Mouse (Mus musculus) small intestine, adult 2 months (tissue): Measurements from ENCODE around the gene Syngap1. TPM values are rescaled to one million over a fixed set of nuclear protein-coding genes. Genes with fewer than 3 reads are reported as not detected.

Experiments used
- H3K27ac ChIP-seq: fragments of 200-500 bp; 2 replicates; pipeline ENCODE4 v1.5.1; 2012; ENCODE audit warnings: low read depth, low read length, control low read depth, inconsistent platforms; ENCODE audit not compliant: insufficient read depth
- H3K27me3 ChIP-seq: fragments of 200-500 bp; 2 replicates; pipeline ENCODE4 v1.6.1; 2012; ENCODE audit warnings: mild to moderate bottlenecking, moderate library complexity, low read length, inconsistent platforms; ENCODE audit not compliant: control insufficient read depth, insufficient read depth
- H3K36me3 ChIP-seq: fragments of 200-500 bp; 2 replicates; pipeline ENCODE4 v1.6.1; 2012; ENCODE audit warnings: mild to moderate bottlenecking, low read length, control low read depth, inconsistent platforms; ENCODE audit not compliant: control insufficient read depth, insufficient read depth
- H3K4me1 ChIP-seq: fragments of 200-500 bp; 2 replicates; pipeline ENCODE4 v1.6.1; 2012; ENCODE audit warnings: low read length, inconsistent platforms, mixed read lengths; ENCODE audit not compliant: control insufficient read depth, insufficient read depth, insufficient read length
- H3K4me3 ChIP-seq: fragments of 200-500 bp; 2 replicates; pipeline ENCODE4 v1.5.1; 2012; ENCODE audit warnings: low read depth, mild to moderate bottlenecking, control low read depth, inconsistent platforms, low read length, moderate library complexity
- CTCF ChIP-seq: fragments of 200-500 bp; IDR thresholded peaks from 2 replicates; pipeline ENCODE4 v1.5.1; 2012; ENCODE audit warnings: low read depth, mild to moderate bottlenecking, control low read depth, inconsistent platforms, low read length, moderate library complexity, mixed read lengths; ENCODE audit not compliant: insufficient replicate concordance, insufficient read length; ENCODE audit errors: extremely low read depth
- POLR2A ChIP-seq: fragments of 200-500 bp; IDR thresholded peaks from 2 replicates; pipeline ENCODE4 v1.6.1; 2012; ENCODE audit warnings: low read depth, mild to moderate bottlenecking, control low read depth, inconsistent platforms, low read length, moderate library complexity
- WGBS: fragments of 180-500 bp; shearing (Covaris S2); methylation state at CpG from one replicate; pipeline ENCODE4 v1.1.7; 2018; 5-methylcytosine and 5-hydroxymethylcytosine counted together
- polyA plus RNA-seq: library from polyadenylated mRNA; depleted of rRNA; stranded (reverse); fragments of >200 nt; gene quantifications from 2 replicates; pipeline ENCODE4 v1.2.3, GENCODE M21; 2012; rRNA removed

Gene Syngap1
- polyA plus RNA-seq, 1 experiment: 8.6 TPM

DNA sequence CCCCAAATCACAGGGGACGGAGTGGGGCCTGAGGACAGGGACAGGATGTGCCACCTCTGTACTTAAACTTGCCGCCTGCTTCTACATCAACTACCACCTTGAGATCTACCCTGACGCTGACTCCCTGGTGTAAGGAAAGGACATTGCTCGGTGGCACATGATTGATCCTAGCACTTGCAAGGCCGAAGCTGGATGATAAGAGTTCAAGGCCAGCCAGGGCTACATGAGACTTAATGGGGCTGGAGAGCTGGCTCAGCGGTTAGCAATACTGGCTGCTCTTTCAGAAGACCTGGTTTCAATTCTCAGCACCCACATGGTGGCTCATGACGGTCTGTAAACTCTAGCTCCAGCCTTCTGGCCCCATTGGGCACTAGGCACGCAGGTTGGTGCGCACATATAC lies 80.7 kb downstream of the Syngap1 start:
- 89% methylated on average over 9 of the region's 9 CpGs for WGBS
- no peak overlapping the region for H3K27ac ChIP-seq
- H3K4me1 ChIP-seq: peaks cover 19% of the 10 kb centered on the region
- no peak for TF ChIP-seq POLR2A
- no peak for TF ChIP-seq CTCF
- H3K27me3 ChIP-seq: no peaks in the 10 kb centered on the region
- peaks cover 63% of the 10 kb centered on the region for H3K36me3 ChIP-seq
- H3K4me3 ChIP-seq: no peak overlapping the region

Other genes with a start within 250 kb of the Syngap1 start
- 0.58 and 2.8 TPM in 2 replicates for gene Crebrf, start 225.6 kb upstream of the Syngap1 start, polyA plus RNA-seq
- gene Bnip1, start 160.2 kb upstream of the Syngap1 start, polyA plus RNA-seq: 9.7 and 14.4 TPM in 2 replicates
- 0.11 and 3.5 TPM in 2 replicates for gene Nkx2-5, start 96.2 kb upstream of the Syngap1 start, polyA plus RNA-seq
- gene Kifc5b, start 24.2 kb upstream of the Syngap1 start, polyA plus RNA-seq: 2.5 and 3.7 TPM in 2 replicates
- gene Phf1, start 8.2 kb upstream of the Syngap1 start, polyA plus RNA-seq: 35.6 and 67.1 TPM in 2 replicates
- gene Cuta, start 1.7 kb upstream of the Syngap1 start, polyA plus RNA-seq: 83.4 and 151 TPM in 2 replicates
- gene Zbtb9, start 31.9 kb downstream of the Syngap1 start, polyA plus RNA-seq: 4.7 and 9.1 TPM in 2 replicates
- 113 and 265 TPM in 2 replicates for gene Bak1, start 87.8 kb downstream of the Syngap1 start, polyA plus RNA-seq
- 46.1 and 66.7 TPM in 2 replicates for gene Itpr3, start 116.1 kb downstream of the Syngap1 start, polyA plus RNA-seq
- 103 and 126 TPM in 2 replicates for gene Uqcc2, start 192.7 kb downstream of the Syngap1 start, polyA plus RNA-seq
- 0.08 TPM in 1 of 2 replicates, not detected in the other for gene Ip6k3, start 226.5 kb downstream of the Syngap1 start, polyA plus RNA-seq